Mouse (Mus musculus) testis, postnatal 10 days (tissue): ENCODE data around the gene Mpzl2.

Experiments
- DNase-seq: peaks from one replicate; pipeline ENCODE4 v3.0.0; 2021; ENCODE audit warnings: low spot score

Gene Mpzl2

DNA sequence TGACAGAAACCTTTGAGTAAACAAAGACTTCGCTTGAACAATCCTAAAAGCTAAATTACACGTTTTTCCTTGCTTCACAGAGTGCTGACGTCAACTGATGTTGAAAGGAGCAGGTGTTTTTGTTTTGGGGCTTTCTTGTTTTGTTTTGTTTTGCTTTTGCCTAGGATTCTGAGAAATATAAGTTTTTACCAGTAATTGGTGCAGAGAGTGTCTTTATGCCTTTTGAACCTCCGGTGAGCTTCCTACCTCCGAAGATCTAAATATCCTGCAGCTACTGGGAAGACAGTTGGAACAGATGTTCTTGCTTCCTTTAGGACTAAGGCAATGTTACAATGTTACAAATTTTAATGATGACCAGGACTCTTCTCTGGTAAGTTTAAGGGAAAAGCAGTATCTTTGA, at the start of gene Mpzl2:
Gene Mpzl2 (plus strand): TSS at position 301 of the 400 bp plus-strand sequence.
- DNase-seq, result no peak

DNA sequence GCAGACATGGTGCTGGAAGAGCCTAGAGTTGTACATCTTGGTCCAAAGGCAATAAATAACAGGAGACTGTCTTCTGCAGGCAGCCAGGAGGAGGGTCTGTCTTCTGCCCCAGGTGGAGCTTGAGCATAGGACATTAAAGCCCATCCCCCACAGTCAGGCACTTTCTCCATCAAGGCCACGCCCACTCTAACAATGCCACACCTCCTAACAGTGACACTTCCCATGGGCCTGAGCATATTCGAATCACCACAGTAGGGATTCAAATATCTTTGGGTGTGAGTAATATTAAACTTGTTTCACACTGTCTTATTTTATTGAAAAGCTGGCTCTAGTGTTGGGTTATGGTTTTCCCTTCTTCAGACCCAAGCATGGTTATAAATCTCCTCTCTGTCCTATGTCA, 47.8 kb upstream of the Mpzl2 start:
- no peak for DNase-seq

DNA sequence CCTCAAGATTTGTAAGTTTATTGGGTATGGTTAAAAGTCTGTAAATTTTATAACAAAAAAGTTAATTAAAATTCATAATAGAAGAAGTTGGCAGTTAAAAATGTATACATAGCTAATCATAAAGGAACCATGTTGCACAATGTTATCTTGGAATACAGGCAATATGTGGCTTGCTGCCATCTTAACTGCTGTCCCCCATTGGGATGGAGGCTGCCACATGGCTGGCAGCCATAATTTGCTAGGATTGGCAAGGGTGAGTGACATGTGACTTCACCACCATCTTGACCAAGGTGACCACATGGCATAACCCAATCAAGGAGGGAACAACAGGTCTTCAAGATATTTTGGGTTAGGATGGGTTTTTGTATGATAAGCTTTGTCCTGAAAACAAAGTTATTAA, 47.3 kb upstream of the Mpzl2 start:
- DNase-seq, result no peak

DNA sequence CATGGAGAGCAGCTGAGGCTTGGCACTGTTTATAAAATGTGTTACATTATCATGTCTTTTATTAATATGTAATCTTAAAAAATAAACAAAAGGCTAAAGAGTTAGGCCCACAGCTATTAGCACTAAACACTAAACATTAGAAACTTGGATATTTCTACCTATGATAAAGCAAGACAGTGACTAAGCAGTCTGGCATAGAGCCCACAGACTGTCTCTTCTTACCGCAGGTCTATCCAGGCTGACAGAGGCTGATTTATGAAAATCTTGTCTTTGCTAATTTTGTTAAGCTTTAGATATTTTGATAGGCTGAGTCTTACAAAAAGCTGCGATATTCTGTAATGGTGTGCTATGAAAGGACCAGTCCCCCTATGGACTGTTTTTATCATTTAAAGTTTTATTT, 46.3 kb upstream of the Mpzl2 start:
- DNase-seq, result no peak

DNA sequence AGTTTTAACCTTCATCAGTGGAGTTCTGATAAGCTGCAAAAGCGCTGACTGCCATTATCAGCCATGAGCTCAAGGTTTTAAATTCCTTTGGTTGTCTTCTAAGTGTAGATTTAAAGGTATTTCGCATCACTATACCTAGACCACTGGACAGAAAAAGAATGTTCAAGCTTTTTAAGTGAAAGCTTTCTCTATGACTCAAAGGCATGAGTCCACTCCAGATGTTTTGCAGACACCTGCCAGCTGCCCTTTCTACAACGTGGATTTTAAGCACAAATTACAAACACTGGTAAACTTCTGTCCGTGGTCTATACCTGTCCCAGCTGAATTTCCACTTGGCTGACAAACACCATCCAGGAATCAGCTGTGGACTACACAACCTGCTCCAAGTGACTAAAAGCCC, 44.6 kb upstream of the Mpzl2 start:
- DNase-seq, result no peak

DNA sequence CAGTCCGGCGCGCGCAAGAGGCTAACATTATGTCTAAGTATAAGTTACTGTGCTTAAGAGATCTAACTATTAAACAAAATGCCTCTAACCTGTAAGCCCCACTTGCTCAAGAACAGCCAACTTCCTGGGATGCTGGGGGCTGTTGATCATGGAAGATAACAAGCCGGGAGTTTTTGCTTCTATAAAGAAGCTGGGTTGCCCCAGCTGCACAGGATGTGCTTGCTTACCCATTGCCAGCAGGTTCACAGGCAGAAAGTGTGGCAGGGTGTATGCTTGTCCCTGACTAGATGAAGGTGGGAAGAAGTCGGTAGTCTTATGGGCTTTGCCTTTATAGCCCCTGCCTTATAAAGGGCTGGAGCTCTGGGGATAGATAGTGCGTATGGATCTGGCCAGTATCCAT, 43.0 kb upstream of the Mpzl2 start:
- DNase-seq, result no peak

DNA sequence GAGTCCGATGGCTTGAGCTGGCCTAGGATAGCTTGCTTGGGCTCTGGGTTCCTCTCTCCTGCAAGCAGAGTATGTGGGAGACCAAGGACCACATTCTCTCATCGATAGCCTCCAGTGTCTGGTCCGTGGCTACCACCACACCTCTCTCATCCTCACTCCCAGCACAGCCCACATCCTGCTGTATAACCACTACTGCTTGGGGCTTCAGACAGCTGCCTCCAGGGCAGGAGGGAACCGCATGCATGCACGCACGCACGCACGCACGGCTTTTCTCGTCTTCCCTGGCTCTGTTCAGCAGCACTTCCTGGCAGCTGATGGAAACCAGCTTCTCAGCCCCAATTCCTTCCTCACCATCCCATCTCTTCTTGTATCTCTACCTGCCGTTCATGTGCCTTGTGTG, 41.5 kb upstream of the Mpzl2 start:
- DNase-seq, result no peak

DNA sequence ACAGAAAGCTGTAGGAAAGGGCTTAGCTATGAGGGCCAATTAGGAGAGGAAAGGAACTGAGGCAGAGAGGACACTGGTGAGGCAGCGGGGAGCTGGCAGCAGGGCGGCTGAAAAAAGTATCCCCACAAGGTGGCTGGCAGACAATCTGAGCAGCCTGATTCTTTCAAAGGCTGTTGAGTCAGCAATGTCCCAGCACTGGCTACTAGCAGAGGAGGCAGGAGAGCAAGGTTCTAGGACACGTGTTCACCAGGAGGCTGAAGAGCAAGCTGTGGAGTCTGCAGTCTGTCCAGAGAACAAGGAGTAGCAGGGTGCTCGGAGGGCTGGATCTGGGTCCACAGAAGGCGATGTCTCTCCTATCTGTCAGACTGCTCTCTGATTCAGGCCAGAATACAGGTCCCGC, 40.4 kb upstream of the Mpzl2 start:
- no peak for DNase-seq

DNA sequence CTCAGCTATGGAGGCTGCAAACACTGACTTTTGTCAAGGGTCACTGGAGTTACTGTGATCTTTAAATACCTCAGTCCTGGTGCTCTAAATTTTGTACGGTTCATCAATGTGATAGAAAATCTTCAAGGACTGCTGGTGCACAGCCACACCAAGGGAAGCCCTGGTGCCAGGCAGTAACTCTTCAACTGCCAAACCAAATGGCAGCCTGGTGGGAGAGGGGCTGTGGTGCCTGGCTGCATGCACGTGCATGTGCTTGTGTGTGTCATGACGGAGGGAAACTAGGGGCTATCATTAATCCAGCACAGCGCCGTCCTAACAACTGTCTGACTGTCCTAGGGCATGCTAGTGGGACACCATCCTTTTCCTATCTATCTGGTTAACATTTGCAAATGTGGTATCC, 39.8 kb upstream of the Mpzl2 start:
- no peak for DNase-seq

DNA sequence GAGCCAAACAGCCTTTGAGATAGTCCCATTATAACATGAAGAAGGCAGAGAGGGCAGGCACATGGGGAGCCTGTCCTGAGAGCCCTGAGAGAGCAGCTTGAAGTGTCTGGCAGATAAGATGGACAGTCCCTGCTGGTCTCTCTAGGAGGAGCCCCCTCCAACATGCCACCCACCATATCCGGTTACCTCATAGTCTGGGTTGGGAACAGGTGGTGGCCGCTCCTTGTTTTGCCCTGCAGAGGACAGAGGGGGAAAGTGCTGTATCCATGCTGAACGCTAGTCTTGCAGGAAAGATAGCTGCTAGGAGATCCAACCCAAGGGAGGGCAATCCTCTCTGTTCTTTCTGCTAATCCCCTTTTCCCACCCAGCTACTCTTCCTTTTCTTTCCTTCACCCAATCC, 39.4 kb upstream of the Mpzl2 start:
- no peak for DNase-seq

DNA sequence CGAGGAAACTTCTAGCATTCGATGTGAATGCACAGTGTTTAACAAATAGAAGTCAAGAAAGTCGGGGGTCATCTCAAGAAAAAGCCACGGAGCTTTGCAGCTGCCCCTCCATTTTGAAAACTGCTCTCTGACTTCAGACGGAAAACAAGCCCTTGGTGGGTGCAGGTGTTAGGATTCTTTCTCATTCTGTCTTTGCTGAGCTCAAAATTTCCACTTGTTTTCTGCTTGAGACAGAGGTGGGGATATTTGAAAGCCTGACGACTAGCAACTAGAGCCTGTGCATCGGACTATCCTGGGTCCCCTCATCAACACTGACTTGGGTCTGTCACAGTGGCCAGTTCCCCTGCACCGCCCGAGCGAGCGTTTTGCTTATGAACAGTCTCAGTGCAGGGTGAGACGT, 32.2 kb upstream of the Mpzl2 start:
- no peak for DNase-seq

DNA sequence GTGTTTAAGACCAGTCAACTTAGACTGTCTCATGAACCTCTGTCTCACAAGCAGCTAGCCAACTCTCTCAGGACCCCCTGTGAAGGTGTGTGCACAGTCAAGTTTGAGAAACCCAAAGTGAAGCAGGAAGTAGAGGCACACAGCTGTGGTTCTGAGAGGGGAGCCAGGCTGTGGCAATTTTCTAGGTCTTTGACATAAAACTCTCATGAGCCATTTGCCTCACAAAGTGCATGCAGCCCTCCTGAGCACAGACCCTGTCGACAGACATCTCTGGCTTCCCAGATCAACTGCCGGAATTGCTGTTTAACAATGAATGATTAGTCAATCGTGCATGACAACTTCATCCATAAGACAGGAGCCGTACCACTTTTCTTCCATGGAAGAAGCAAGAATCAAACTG, 31.3 kb upstream of the Mpzl2 start:
- no peak for DNase-seq

DNA sequence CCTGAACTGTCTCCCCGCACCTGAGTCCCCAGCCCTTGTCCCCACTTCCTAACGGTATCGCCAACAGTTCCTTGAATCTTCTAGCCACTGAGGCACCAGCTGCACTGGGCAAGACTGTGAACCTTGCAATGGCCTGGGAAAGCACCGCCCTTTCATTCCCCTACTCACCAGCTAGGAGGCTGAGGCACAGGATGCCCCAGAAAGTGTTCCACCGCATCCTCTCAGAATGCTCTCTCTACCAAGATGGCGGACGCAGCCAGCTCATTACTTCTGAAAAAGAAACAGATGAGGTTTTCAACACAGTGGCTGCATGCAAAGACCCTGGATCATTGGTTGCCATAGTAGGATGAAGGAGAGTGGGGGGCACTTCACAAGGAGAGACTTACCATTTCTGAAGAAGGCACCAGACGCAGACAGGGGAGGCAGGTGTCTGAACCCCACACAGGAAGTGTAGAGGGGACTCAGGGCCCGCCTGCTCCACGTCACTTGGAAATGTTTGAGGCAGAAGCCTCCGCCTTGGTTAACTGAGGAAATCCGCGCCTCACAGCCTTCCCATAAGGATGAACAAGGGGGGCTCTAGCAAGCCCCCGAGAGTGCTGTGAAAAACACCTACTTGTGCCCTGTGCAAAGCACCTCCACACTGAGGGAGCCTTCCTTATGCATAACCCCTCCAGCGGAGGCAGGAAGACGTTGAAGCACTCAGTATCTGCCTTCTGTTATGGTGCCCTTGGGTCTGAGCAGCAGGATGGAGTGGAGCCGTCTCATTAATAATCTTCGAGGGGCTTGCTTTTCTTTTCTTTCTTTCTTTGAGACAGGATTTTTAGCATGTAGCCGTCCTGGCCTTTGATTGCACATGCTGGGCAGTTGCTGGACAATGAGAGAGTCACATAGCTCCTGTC, 30.2 kb upstream of the Mpzl2 start, which contains the start of gene Cd3e:
Gene Cd3e (minus strand): TSS at position 448 of the 899 bp plus-strand sequence.
- no peak for DNase-seq

DNA sequence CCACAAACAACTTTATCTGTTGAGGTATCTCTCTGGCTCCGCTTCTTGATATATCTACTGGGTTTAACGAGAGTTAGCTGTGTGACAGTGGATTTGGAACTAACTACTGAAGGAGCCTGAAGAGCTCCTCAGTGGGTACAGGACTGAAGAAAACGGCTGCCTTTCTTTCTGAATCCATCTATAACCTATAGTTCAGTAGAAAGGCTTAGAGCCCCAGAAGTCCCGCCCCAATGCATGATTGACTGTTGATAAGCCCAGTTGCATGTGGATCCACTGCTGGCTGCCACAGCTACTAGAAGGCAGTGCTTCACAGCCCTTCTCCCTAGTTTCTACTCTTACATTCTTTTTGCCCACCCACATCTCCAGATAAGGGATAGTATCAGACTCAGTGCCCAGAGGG, 29.1 kb upstream of the Mpzl2 start:
- DNase-seq, result no peak

DNA sequence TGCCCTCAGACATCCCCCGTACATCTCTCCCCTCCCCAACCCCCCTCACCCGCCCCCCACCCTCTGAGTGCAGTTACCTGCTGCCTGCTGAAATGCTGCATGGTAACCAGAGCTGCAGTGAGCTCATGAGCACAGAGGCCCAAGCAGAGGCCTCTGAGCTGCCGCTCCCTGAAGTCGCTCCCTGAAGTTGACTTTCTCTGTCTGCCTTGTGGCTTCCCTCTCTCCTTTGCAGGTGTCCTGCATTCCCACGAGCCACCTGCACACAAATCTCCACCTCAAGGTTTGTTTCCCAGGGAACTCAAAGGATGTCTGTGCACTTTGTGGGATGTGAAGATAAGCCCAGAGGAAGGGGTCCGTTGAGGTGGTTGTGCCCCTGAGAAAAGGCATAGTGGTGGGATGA, 28.3 kb upstream of the Mpzl2 start:
- DNase-seq, result no peak

DNA sequence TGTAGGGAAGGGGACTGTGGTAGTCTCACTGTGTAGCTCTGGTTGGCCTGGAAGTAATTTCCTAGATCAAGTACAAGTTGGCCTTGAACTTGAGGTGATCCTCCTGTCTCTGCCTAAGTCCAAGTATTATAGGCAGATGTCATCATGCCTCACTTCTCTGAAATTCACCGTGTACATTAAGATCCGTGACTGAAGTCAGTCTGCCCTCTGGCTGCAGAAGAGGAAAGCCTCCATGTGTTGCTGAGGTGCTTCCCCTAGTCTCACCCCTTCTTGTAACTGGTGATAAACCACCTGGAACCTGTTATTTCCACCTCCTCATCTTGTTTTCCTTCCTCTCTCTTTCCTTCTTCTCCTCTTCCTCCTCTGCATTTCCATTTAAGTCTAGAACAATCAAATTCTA, 24.7 kb upstream of the Mpzl2 start:
- DNase-seq, result no peak

DNA sequence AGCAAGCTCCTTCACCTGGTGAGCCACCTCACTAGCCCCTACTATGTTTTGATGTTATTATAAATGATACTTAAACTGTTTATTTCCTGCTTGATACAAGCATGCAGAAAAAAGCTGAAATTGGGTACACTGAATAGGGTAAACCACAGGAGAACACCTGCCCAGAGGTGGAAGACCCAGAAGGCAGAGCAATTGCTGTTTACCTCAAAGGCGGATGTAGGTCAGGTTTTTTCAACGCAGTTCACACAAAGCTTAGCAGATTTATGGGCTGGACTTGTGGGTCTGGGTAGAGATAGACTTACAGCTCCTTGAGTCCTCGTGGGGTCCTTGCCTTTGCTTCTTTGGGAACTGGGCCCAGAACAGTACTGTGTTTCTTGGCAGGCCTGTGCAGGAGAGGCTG, 23.8 kb upstream of the Mpzl2 start:
- no peak for DNase-seq

DNA sequence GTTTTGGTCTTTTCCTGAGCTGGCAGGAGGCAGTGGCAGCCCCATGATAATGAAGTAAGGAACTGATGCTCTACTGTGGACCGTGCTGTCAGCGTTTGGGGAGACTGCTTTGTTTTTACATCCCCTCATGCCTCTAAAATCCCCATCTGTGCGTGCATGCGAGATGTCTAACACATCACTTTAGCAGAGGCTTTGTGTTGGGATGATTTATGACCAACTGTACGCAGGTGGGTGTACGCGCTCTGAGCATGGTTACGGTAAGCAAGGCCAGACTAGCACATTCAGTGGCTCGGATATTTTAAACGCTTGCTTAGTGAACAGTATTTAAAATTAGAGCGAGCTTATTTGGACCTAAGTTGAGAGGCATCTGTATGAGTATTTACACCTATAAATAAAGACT, 21.6 kb upstream of the Mpzl2 start:
- no peak for DNase-seq

DNA sequence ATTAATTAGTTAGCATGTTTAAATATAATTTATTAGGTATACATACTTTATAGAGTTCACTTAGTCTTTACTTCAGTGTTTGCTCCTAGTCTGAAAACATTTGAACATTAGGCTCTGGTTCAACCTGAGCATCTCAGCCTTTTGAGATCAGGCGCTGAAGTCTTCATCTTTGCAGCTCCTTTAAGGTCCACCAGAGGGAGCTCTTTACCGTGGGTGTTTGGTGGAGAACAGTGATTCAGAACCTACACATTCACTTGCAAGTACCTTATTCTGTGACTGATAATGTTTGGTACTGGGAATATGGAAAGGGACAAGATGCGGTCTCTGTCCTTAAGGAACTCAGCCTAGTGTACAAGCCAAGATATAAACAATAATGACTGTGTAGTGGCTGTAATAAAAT, 16.8 kb upstream of the Mpzl2 start:
- DNase-seq, result peak; percentile 68

DNA sequence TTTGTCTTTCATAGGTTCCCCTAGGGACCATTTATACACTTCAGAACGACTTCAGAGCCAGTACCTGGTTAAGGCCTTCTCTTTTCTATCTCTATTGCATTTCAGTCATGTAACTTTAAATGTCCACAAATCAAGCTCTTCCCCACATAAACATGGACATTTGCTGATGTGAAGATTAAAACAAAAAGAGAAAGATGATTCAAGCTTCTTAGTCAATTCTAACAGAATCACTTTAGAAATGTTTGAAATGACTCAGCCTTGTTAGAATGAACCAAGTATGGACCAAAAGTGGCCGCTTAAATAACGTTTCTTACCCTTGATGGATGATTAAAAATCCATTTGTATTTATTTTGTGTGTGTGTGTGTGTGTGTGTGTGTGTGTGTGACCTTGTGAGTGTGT, 16.0 kb upstream of the Mpzl2 start:
- no peak for DNase-seq

DNA sequence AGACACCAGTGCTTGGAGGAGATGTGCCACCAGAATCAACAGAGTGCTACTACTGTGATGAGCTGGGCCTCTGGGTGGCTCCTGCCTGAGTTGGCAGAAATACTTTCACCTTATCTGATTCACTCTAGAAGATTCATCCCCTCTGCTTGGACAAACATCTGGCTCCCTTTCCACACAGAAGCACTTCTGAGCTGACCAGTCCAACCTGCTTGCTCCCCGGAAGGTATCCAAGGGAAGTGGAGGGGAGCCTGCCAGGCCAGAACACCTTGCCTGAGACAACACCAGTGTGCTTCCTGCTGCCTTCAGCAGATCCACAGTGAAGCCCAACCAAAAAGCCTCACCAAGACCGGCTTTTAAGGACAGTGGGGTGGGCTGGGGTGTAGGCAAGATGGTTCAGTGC, 15.4 kb upstream of the Mpzl2 start:
- DNase-seq, result no peak

DNA sequence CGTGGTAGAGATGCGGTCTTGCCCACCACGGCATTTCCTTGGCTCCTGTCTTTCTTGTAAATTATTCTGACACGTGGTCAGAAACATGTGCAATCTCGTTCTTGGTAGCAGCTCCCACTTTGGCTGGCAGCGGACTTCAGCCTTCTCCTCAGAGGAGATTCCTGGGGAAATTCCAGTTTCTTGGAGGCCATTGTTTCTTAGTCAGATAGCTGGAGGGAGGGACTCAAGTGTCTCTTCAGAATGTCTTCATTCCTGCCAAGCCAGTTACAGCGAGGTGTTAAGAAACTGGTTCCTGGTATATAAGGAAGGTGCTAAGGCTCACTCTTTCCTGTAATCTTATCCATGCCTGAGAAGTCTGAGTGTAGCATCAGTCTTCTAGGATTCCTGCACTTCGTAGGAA, 12.2 kb upstream of the Mpzl2 start:
- DNase-seq, result no peak

DNA sequence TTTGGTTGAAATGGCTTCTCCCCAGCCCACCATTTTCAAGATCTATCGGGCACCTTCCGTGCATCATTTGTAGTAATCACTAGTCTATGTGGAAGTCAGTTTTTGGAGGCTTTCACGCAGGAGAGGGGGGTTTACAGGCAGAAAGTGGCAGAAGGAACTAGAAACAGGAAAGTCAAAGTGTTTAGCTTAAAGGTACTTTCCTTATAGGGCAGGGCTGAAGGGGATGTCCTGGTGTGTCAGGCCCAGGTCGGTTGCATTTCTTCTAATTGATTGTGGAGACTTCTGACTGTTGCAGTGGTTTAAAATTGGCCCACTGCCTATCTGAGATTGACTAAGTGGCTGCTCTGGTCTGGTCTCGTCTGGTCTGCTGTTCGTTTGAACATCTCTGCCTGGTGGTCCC, 9.3 kb upstream of the Mpzl2 start:
- DNase-seq, result no peak

DNA sequence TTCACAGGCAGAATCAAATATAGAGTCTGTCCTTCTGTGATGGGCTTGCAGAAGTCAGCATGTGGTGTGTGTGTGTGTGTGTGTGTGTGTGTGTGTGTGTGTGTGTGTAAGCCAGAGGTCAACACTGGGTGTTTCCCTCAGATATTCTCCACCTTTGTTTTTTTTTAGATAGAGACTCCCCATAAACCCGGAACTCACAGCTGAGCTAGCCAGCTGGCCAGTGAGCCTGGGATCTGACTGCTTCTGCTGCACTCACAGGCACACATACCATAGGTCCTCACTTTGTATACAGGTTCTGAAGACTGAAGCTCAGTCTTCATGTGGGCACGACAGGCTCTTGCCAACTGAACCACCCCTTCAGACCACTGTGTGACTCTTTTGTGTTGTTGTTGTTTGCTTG, 7.3 kb upstream of the Mpzl2 start:
- DNase-seq, result no peak
